Mouse (Mus musculus) midbrain, embryonic 11.5 days (tissue): ENCODE results near the gene Gamt. TPM values are rescaled to one million over a fixed set of nuclear protein-coding genes. Genes with fewer than 3 reads are reported as not detected.

Experiments used
- ATAC-seq: fragments of 200-750 bp; cut with Nextera tagmentation; 2 replicates; pipeline ENCODE4 v1.8.0; 2017; ENCODE audit warnings: moderate TSS enrichment, moderate library complexity; ENCODE audit not compliant: low FRiP score
- DNase-seq: peaks from one replicate; pipeline ENCODE4 v3.0.0; 2015; ENCODE audit warnings: low spot score; ENCODE audit errors: missing footprints
- H3K27ac ChIP-seq: fragments of 300-500 bp; sonication (generic); 2 replicates; pipeline ENCODE4 v1.5.1; 2014; ENCODE audit warnings: low read depth, low read length
- H3K27me3 ChIP-seq: fragments of 300-500 bp; sonication (generic); 2 replicates; pipeline ENCODE4 v1.6.1; 2014; ENCODE audit warnings: mild to moderate bottlenecking, low read length, moderate library complexity, mixed read lengths; ENCODE audit not compliant: control insufficient read depth, insufficient read depth
- H3K36me3 ChIP-seq: fragments of 300-500 bp; sonication (generic); 2 replicates; pipeline ENCODE4 v1.6.1; 2014; ENCODE audit warnings: mild to moderate bottlenecking, low read length, moderate library complexity, mixed read lengths; ENCODE audit not compliant: control insufficient read depth, insufficient read depth
- H3K4me1 ChIP-seq: fragments of 300-500 bp; sonication (generic); 2 replicates; pipeline ENCODE4 v1.6.1; 2014; ENCODE audit warnings: low read length; ENCODE audit not compliant: control insufficient read depth, insufficient read depth
- H3K4me2 ChIP-seq: fragments of 300-500 bp; sonication (generic); 2 replicates; pipeline ENCODE4 v1.6.1; 2014; ENCODE audit warnings: mild to moderate bottlenecking, moderate library complexity
- H3K4me3 ChIP-seq: fragments of 300-500 bp; sonication (generic); 2 replicates; pipeline ENCODE4 v1.5.1; 2014; ENCODE audit warnings: low read depth, low read length
- H3K9ac ChIP-seq: fragments of 300-500 bp; sonication (generic); 2 replicates; pipeline ENCODE4 v1.6.1; 2014; ENCODE audit warnings: low read length
- H3K9me3 ChIP-seq: fragments of 300-500 bp; sonication (generic); 2 replicates; pipeline ENCODE4 v1.6.1; 2016; ENCODE audit warnings: low read length; ENCODE audit not compliant: control insufficient read depth
- WGBS: fragments of 180-500 bp; shearing (Covaris S2); extraction: QIAGEN DNeasy Blood & Tissue Kit; methylation state at CpG from one replicate; pipeline ENCODE4 v1.1.7; 2014; 5-methylcytosine and 5-hydroxymethylcytosine counted together
- polyA plus RNA-seq: library from polyadenylated mRNA; unstranded; fragments of >200 nt; fragmentation: Nextera tagmentation; extraction: Ambion mirVana; gene quantifications from 2 replicates; pipeline ENCODE4 v1.2.1, GENCODE M21; 2014

The Gamt gene
- polyA plus RNA-seq, 1 experiment from 2014 or later, result 28.9 TPM

GRCm38 (mm10) chr10:80264341-80265148 is 3.7 kb upstream of the Gamt start:
- Histone ChIP-seq H3K4me1 (peaks cover 51% of the 10 kb centered on the region), H3K36me3 (peaks cover 2% of the 10 kb centered on the region), H3K27me3 (no peaks in the 10 kb centered on the region), H3K27ac (peak overlapping the region; percentile 51), H3K9me3 (no peaks in the 10 kb centered on the region), H3K9ac (peak overlapping the region; percentile 99), H3K4me3 (peak overlapping the region; percentile 97), H3K4me2 (peak overlapping the region; percentile 73)
- WGBS, result 3% methylated on average over 73 of the region's 81 CpGs
- DNase-seq (peak; percentile 100), ATAC-seq (peak; percentile 65)

DNA sequence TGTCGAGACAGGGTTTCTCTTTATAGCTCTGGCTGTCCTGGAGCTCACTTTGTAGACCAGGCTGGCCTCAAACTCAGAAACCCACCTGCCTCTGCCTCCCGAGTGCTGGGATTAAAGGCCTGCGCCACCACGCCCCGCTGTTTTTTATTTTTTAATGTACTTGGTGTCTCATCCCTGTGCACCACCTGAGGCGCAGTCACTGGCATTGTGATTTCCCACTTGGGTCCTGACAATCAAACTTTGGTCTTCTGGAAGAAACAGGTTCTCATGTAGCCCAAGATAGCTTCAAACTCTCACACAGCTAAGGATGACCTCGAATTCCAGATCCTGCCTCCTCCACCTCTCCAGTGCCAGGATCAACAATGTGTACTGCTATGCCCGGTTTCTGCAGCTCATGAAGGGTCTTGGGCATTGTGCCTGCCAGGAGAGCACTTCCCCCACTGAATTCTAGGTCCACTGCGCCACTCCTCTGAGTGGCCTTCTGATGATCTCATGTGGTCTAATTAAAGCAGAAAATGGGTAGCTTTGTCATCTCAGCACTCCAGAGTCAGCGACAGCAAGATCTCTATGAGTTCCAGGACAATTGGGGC is 2.1 kb upstream of the Gamt start:
- WGBS, result 92% methylated on average over 10 of the region's 10 CpGs
- no peak overlapping the region for H3K27ac ChIP-seq
- H3K4me3 ChIP-seq, result no peak overlapping the region
- ATAC-seq, result no peak
- H3K27me3 ChIP-seq, result no peaks in the 10 kb centered on the region
- H3K4me1 ChIP-seq, result peaks cover 52% of the 10 kb centered on the region
- no peak overlapping the region for H3K9ac ChIP-seq
- no peak overlapping the region for H3K4me2 ChIP-seq
- H3K36me3 ChIP-seq, result peaks cover 3% of the 10 kb centered on the region
- H3K9me3 ChIP-seq, result no peaks in the 10 kb centered on the region
- DNase-seq, result no peak

- Histone ChIP-seq H3K9ac (no peak overlapping the region; the same call in 1 of the 2 replicates), H3K27ac (no peak overlapping the region), H3K4me3 (no peak overlapping the region; the same call in none of the 2 replicates), H3K9me3 (no peaks in the 10 kb centered on the region), H3K4me2 (no peak overlapping the region), H3K4me1 (peaks cover 45% of the 10 kb centered on the region), H3K36me3 (peaks cover 4% of the 10 kb centered on the region), H3K27me3 (no peaks in the 10 kb centered on the region)
- ATAC-seq (no peak), DNase-seq (no peak)
- WGBS, result 71% methylated on average over 12 of the region's 12 CpGs
These were observed 1.4 kb upstream of the Gamt start for GRCm38 (mm10) chr10:80262169-80262568.

GRCm38 (mm10) chr10:80261585-80261968 is 765 bp upstream of the Gamt start:
- Histone ChIP-seq H3K4me2 (peak overlapping the region; percentile 71), H3K36me3 (peaks cover 4% of the 10 kb centered on the region), H3K9ac (peak overlapping the region; percentile 61), H3K9me3 (no peaks in the 10 kb centered on the region), H3K4me3 (peak overlapping the region; percentile 36), H3K27me3 (no peaks in the 10 kb centered on the region), H3K27ac (peak overlapping the region; percentile 90), H3K4me1 (peaks cover 39% of the 10 kb centered on the region)
- DNase-seq (peak; percentile 98), ATAC-seq (peak; percentile 55)
- under 1% methylated on average over 14 of the region's 14 CpGs for WGBS

DNA sequence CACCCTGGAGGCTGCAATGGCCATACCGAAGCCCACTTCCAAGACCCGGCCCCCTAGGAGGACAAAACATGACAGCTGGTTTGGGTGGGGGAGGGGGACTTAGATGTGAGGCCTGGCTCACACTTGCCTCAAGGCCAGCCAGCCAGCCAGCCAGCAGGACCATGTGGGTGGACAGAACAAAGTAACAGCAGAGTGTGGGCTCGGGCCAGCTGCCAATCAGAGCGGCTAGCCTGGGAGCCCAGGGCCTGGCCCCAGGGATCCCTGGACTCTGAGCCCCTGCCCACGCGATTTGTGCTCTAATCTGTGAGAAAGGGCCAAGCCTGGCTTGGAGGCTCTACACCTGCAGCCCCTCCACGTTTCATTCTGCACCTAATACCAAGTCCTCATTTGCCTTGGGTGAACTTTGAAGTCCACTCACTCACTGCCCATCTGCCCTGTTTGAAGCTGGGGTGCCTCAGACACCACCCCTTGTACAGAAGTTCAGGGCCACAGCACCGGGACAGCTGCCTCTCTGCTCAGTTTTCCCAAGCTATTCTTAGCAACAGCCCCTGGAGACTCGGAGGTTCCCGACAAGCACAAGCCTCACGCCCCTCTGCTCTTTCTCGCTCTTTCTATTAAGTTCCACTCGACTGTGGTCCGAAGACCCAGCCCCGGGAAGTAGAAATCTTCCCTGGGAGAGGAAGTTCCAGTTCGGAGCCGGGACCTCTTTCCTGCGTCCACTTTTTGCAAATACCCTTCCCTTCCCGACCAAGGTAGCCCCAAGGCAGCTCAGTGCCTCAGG is 761 bp downstream of the Gamt start:
- peak; percentile 94 for DNase-seq
- H3K4me3 ChIP-seq, result peak overlapping the region; percentile 36
- H3K4me1 ChIP-seq, result peaks cover 30% of the 10 kb centered on the region
- H3K4me2 ChIP-seq, result peak overlapping the region; percentile 71
- peak overlapping the region; percentile 90 for H3K27ac ChIP-seq
- 4% methylated on average over 19 of the region's 19 CpGs for WGBS
- peaks cover 4% of the 10 kb centered on the region; the same call in 1 of the 2 replicates for H3K36me3 ChIP-seq
- ATAC-seq, result no peak
- no peaks in the 10 kb centered on the region for H3K27me3 ChIP-seq
- H3K9me3 ChIP-seq, result no peaks in the 10 kb centered on the region
- H3K9ac ChIP-seq, result peak overlapping the region; percentile 63

DNA sequence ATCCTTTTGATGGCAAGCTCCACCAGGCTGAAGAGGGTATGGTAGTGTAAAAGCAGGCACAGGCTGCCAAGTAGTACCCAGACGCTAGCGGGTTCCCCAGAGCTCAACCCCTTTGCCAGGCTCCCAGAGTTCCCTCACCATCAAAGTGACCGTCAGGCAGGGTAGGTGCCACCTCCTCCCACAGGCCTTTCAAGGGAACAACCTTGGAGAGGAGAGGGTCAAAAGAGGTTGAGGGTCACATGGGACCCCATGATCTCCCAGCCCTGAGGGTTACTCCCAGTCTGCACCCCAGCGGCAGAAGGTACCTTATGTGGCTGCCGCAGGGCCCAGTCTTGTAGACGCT is 1.4 kb downstream of the Gamt start:
- Histone ChIP-seq H3K9me3 (no peaks in the 10 kb centered on the region), H3K27ac (no peak overlapping the region; the same call in 1 of the 2 replicates), H3K4me3 (no peak overlapping the region), H3K4me1 (peaks cover 30% of the 10 kb centered on the region), H3K4me2 (peak overlapping the region; percentile 71), H3K9ac (no peak overlapping the region), H3K36me3 (peaks cover 4% of the 10 kb centered on the region; the same call in 1 of the 2 replicates), H3K27me3 (no peaks in the 10 kb centered on the region)
- no peak for ATAC-seq
- DNase-seq, result no peak
- 77% methylated on average over 6 of the region's 6 CpGs for WGBS

DNA sequence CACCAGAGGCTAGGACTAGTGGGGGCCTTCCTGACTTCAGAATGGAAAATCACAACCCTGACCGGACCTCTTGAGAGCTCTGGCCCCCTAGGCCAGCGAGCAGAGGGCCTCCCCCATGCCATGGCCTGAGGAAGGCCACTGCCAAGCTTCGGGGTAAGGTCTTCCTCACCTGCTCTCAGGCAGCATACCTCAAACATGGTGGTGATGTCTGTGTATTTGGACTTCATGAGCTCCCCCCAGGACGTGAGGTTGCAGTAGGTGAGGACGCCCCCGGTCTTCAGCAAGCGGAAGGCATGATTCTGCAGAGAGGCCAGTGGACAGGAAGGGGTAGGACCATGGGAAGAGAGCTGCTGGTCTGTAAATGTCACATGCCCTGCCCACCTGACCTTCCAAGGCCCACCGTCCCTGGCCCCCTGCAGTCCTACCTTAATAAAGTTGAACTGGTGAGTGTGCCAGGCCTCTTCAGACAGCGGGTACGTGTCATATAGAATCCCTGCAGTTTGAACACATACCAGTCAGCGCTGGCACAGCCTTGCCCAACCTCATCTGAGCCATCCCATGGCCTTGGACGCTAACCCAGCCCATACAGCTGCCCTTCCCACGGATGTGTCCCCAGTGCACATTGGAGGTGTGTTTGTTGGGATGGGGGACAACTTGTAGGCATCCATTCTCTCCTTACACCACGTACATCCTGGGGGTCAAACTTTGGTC is 1.9 kb downstream of the Gamt start:
- H3K4me2 ChIP-seq, result no peak overlapping the region

GRCm38 (mm10) chr10:80257936-80258335 is 2.9 kb downstream of the Gamt start:
- Histone ChIP-seq H3K4me1 (peaks cover 30% of the 10 kb centered on the region), H3K9me3 (no peaks in the 10 kb centered on the region), H3K27me3 (no peaks in the 10 kb centered on the region), H3K9ac (no peak overlapping the region), H3K4me3 (no peak overlapping the region), H3K36me3 (peaks cover 9% of the 10 kb centered on the region), H3K4me2 (no peak overlapping the region), H3K27ac (no peak overlapping the region)
- DNase-seq (no peak), ATAC-seq (no peak)
- WGBS, result 91% methylated on average over 2 of the region's 2 CpGs

More for the DNA sequence above, 1.9 kb downstream of the Gamt start:
- Histone ChIP-seq H3K4me3 (no peak overlapping the region), H3K4me1 (peaks cover 30% of the 10 kb centered on the region), H3K27me3 (no peaks in the 10 kb centered on the region), H3K27ac (no peak overlapping the region), H3K9me3 (no peaks in the 10 kb centered on the region), H3K36me3 (peaks cover 9% of the 10 kb centered on the region), H3K9ac (no peak overlapping the region)
- ATAC-seq, result no peak
- WGBS, result 92% methylated on average over 14 of the region's 14 CpGs
- no peak for DNase-seq
